Mouse (Mus musculus) forebrain, embryonic 12.5 days (tissue): ENCODE measurements around the gene Mpzl2. TPM values are rescaled to one million over a fixed set of nuclear protein-coding genes. Genes with fewer than 3 reads are reported as not detected.

Source experiments
- ATAC-seq: fragments of 200-750 bp; cut with Nextera tagmentation; 2 replicates; pipeline ENCODE4 v1.8.0; 2017; ENCODE audit warnings: moderate TSS enrichment; ENCODE audit not compliant: low FRiP score
- H3K27ac ChIP-seq: fragments of 300-500 bp; sonication (generic); 2 replicates; pipeline ENCODE4 v1.5.1; 2016; ENCODE audit warnings: mild to moderate bottlenecking
- H3K27me3 ChIP-seq: fragments of 300-500 bp; sonication (generic); 2 replicates; pipeline ENCODE4 v1.6.1; 2016; ENCODE audit warnings: mild to moderate bottlenecking
- H3K36me3 ChIP-seq: fragments of 300-500 bp; sonication (generic); replicated peaks from 2 replicates; pipeline ENCODE4 v1.6.1; 2016; ENCODE audit warnings: mild to moderate bottlenecking
- H3K4me1 ChIP-seq: fragments of 300-500 bp; sonication (generic); 2 replicates; pipeline ENCODE4 v1.6.1; 2016
- H3K4me2 ChIP-seq: fragments of 300-500 bp; sonication (generic); 2 replicates; pipeline ENCODE4 v1.6.1; 2016; ENCODE audit warnings: mild to moderate bottlenecking, moderate library complexity
- H3K4me3 ChIP-seq: fragments of 300-500 bp; sonication (generic); replicated peaks from 2 replicates; pipeline ENCODE4 v1.5.1; 2016; ENCODE audit warnings: mild to moderate bottlenecking
- H3K9ac ChIP-seq: fragments of 300-500 bp; sonication (generic); 2 replicates; pipeline ENCODE4 v1.6.1; 2016; ENCODE audit warnings: mild to moderate bottlenecking
- H3K9me3 ChIP-seq: fragments of 300-500 bp; sonication (generic); 2 replicates; pipeline ENCODE4 v1.6.1; 2016
- WGBS: fragments of 180-500 bp; shearing (Covaris S2); methylation state at CpG from one replicate; pipeline ENCODE4 v1.1.7; 2016; 5-methylcytosine and 5-hydroxymethylcytosine counted together
- polyA plus RNA-seq: library from polyadenylated mRNA; unstranded; fragments of >200 nt; fragmentation: Nextera tagmentation; extraction: Ambion mirVana; gene quantifications from 2 replicates; pipeline ENCODE4 v1.2.1, GENCODE M21; 2016

The Mpzl2 gene
- polyA plus RNA-seq: 1.2 and 1.5 TPM in 2 replicates

DNA sequence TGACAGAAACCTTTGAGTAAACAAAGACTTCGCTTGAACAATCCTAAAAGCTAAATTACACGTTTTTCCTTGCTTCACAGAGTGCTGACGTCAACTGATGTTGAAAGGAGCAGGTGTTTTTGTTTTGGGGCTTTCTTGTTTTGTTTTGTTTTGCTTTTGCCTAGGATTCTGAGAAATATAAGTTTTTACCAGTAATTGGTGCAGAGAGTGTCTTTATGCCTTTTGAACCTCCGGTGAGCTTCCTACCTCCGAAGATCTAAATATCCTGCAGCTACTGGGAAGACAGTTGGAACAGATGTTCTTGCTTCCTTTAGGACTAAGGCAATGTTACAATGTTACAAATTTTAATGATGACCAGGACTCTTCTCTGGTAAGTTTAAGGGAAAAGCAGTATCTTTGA is at the start of gene Mpzl2:
Gene Mpzl2, plus strand, starts transcription at position 301 of the 400 bp plus-strand sequence.
- Histone ChIP-seq H3K4me3 (no peak within 1 kb of the TSS), H3K36me3 (no peaks in the 10 kb centered on the region), H3K27ac (no peak within 1 kb of the TSS), H3K27me3 (peaks cover 71% of the 10 kb centered on the region), H3K4me1 (peaks cover 10% of the 10 kb centered on the region), H3K9me3 (no peaks in the 10 kb centered on the region), H3K4me2 (no peak within 1 kb of the TSS), H3K9ac (no peak within 1 kb of the TSS)
- WGBS: 69% methylated on average over 5 of the region's 5 CpGs
- no peak for ATAC-seq

DNA sequence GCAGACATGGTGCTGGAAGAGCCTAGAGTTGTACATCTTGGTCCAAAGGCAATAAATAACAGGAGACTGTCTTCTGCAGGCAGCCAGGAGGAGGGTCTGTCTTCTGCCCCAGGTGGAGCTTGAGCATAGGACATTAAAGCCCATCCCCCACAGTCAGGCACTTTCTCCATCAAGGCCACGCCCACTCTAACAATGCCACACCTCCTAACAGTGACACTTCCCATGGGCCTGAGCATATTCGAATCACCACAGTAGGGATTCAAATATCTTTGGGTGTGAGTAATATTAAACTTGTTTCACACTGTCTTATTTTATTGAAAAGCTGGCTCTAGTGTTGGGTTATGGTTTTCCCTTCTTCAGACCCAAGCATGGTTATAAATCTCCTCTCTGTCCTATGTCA is 47.8 kb upstream of the Mpzl2 start:
- 0 out of 2 replicates have a peak, but pooled peaks cover 5% of the 10 kb centered on the region for H3K27me3 ChIP-seq
- H3K27ac ChIP-seq: no peak overlapping the region
- no peak overlapping the region for H3K4me3 ChIP-seq
- no peaks in the 10 kb centered on the region for H3K9me3 ChIP-seq
- H3K36me3 ChIP-seq: no peaks in the 10 kb centered on the region
- H3K4me2 ChIP-seq: no peak overlapping the region
- H3K4me1 ChIP-seq: no peaks in the 10 kb centered on the region
- 81% methylated on average over 2 of the region's 2 CpGs for WGBS
- no peak for ATAC-seq
- no peak overlapping the region for H3K9ac ChIP-seq

DNA sequence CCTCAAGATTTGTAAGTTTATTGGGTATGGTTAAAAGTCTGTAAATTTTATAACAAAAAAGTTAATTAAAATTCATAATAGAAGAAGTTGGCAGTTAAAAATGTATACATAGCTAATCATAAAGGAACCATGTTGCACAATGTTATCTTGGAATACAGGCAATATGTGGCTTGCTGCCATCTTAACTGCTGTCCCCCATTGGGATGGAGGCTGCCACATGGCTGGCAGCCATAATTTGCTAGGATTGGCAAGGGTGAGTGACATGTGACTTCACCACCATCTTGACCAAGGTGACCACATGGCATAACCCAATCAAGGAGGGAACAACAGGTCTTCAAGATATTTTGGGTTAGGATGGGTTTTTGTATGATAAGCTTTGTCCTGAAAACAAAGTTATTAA is 47.3 kb upstream of the Mpzl2 start:
- ATAC-seq: no peak

DNA sequence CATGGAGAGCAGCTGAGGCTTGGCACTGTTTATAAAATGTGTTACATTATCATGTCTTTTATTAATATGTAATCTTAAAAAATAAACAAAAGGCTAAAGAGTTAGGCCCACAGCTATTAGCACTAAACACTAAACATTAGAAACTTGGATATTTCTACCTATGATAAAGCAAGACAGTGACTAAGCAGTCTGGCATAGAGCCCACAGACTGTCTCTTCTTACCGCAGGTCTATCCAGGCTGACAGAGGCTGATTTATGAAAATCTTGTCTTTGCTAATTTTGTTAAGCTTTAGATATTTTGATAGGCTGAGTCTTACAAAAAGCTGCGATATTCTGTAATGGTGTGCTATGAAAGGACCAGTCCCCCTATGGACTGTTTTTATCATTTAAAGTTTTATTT is 46.3 kb upstream of the Mpzl2 start:
- no peak overlapping the region for H3K27ac ChIP-seq
- 0 out of 2 replicates have a peak, but pooled peaks cover 5% of the 10 kb centered on the region for H3K27me3 ChIP-seq
- H3K4me1 ChIP-seq: no peaks in the 10 kb centered on the region
- H3K36me3 ChIP-seq: no peaks in the 10 kb centered on the region
- WGBS: 97% methylated on average over 2 of the region's 2 CpGs
- no peak overlapping the region for H3K9ac ChIP-seq
- no peak overlapping the region for H3K4me3 ChIP-seq
- H3K4me2 ChIP-seq: no peak overlapping the region
- no peaks in the 10 kb centered on the region for H3K9me3 ChIP-seq
- ATAC-seq: no peak

More for the DNA sequence above, 47.3 kb upstream of the Mpzl2 start:
- H3K9ac ChIP-seq: no peak overlapping the region
- no peaks in the 10 kb centered on the region for H3K4me1 ChIP-seq
- H3K27me3 ChIP-seq: 0 out of 2 replicates have a peak, but pooled peaks cover 5% of the 10 kb centered on the region
- no peaks in the 10 kb centered on the region for H3K36me3 ChIP-seq
- no peak overlapping the region for H3K4me3 ChIP-seq
- H3K27ac ChIP-seq: no peak overlapping the region
- no peak overlapping the region for H3K4me2 ChIP-seq
- H3K9me3 ChIP-seq: no peaks in the 10 kb centered on the region

DNA sequence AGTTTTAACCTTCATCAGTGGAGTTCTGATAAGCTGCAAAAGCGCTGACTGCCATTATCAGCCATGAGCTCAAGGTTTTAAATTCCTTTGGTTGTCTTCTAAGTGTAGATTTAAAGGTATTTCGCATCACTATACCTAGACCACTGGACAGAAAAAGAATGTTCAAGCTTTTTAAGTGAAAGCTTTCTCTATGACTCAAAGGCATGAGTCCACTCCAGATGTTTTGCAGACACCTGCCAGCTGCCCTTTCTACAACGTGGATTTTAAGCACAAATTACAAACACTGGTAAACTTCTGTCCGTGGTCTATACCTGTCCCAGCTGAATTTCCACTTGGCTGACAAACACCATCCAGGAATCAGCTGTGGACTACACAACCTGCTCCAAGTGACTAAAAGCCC is 44.6 kb upstream of the Mpzl2 start:
- no peak for ATAC-seq
- Histone ChIP-seq H3K4me2 (no peak overlapping the region), H3K9me3 (no peaks in the 10 kb centered on the region), H3K4me1 (no peaks in the 10 kb centered on the region), H3K9ac (no peak overlapping the region), H3K4me3 (no peak overlapping the region), H3K36me3 (no peaks in the 10 kb centered on the region), H3K27ac (no peak overlapping the region), H3K27me3 (peaks cover 2% of the 10 kb centered on the region; the same call in 1 of the 2 replicates)
- 76% methylated on average over 4 of the region's 4 CpGs for WGBS

DNA sequence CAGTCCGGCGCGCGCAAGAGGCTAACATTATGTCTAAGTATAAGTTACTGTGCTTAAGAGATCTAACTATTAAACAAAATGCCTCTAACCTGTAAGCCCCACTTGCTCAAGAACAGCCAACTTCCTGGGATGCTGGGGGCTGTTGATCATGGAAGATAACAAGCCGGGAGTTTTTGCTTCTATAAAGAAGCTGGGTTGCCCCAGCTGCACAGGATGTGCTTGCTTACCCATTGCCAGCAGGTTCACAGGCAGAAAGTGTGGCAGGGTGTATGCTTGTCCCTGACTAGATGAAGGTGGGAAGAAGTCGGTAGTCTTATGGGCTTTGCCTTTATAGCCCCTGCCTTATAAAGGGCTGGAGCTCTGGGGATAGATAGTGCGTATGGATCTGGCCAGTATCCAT is 43.0 kb upstream of the Mpzl2 start:
- Histone ChIP-seq H3K27ac (no peak overlapping the region), H3K36me3 (no peaks in the 10 kb centered on the region), H3K27me3 (peaks cover 7% of the 10 kb centered on the region; the same call in 1 of the 2 replicates), H3K4me2 (no peak overlapping the region), H3K4me3 (no peak overlapping the region), H3K9ac (no peak overlapping the region), H3K4me1 (no peaks in the 10 kb centered on the region), H3K9me3 (no peaks in the 10 kb centered on the region)
- ATAC-seq: no peak
- WGBS: 93% methylated on average over 7 of the region's 7 CpGs

DNA sequence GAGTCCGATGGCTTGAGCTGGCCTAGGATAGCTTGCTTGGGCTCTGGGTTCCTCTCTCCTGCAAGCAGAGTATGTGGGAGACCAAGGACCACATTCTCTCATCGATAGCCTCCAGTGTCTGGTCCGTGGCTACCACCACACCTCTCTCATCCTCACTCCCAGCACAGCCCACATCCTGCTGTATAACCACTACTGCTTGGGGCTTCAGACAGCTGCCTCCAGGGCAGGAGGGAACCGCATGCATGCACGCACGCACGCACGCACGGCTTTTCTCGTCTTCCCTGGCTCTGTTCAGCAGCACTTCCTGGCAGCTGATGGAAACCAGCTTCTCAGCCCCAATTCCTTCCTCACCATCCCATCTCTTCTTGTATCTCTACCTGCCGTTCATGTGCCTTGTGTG is 41.5 kb upstream of the Mpzl2 start:
- 85% methylated on average over 11 of the region's 11 CpGs for WGBS
- no peaks in the 10 kb centered on the region for H3K4me1 ChIP-seq
- no peak overlapping the region for H3K27ac ChIP-seq
- no peaks in the 10 kb centered on the region for H3K9me3 ChIP-seq
- no peak overlapping the region for H3K9ac ChIP-seq
- H3K4me2 ChIP-seq: no peak overlapping the region
- no peak for ATAC-seq
- no peak overlapping the region for H3K4me3 ChIP-seq
- no peaks in the 10 kb centered on the region for H3K36me3 ChIP-seq
- H3K27me3 ChIP-seq: peaks cover 7% of the 10 kb centered on the region; the same call in 1 of the 2 replicates

DNA sequence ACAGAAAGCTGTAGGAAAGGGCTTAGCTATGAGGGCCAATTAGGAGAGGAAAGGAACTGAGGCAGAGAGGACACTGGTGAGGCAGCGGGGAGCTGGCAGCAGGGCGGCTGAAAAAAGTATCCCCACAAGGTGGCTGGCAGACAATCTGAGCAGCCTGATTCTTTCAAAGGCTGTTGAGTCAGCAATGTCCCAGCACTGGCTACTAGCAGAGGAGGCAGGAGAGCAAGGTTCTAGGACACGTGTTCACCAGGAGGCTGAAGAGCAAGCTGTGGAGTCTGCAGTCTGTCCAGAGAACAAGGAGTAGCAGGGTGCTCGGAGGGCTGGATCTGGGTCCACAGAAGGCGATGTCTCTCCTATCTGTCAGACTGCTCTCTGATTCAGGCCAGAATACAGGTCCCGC is 40.4 kb upstream of the Mpzl2 start:
- H3K36me3 ChIP-seq: no peaks in the 10 kb centered on the region
- no peak overlapping the region for H3K9ac ChIP-seq
- 49% methylated on average over 6 of the region's 6 CpGs for WGBS
- ATAC-seq: no peak
- no peaks in the 10 kb centered on the region for H3K9me3 ChIP-seq
- H3K27me3 ChIP-seq: peaks cover 7% of the 10 kb centered on the region; the same call in 1 of the 2 replicates
- no peak overlapping the region for H3K4me3 ChIP-seq
- H3K27ac ChIP-seq: no peak overlapping the region
- no peak overlapping the region for H3K4me2 ChIP-seq
- H3K4me1 ChIP-seq: no peaks in the 10 kb centered on the region

DNA sequence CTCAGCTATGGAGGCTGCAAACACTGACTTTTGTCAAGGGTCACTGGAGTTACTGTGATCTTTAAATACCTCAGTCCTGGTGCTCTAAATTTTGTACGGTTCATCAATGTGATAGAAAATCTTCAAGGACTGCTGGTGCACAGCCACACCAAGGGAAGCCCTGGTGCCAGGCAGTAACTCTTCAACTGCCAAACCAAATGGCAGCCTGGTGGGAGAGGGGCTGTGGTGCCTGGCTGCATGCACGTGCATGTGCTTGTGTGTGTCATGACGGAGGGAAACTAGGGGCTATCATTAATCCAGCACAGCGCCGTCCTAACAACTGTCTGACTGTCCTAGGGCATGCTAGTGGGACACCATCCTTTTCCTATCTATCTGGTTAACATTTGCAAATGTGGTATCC is 39.8 kb upstream of the Mpzl2 start:
- Histone ChIP-seq H3K27me3 (peaks cover 7% of the 10 kb centered on the region; the same call in 1 of the 2 replicates), H3K9me3 (no peaks in the 10 kb centered on the region), H3K4me3 (no peak overlapping the region), H3K27ac (no peak overlapping the region), H3K4me1 (no peaks in the 10 kb centered on the region), H3K4me2 (no peak overlapping the region), H3K36me3 (no peaks in the 10 kb centered on the region), H3K9ac (no peak overlapping the region)
- ATAC-seq: no peak
- WGBS: 81% methylated on average over 5 of the region's 5 CpGs

DNA sequence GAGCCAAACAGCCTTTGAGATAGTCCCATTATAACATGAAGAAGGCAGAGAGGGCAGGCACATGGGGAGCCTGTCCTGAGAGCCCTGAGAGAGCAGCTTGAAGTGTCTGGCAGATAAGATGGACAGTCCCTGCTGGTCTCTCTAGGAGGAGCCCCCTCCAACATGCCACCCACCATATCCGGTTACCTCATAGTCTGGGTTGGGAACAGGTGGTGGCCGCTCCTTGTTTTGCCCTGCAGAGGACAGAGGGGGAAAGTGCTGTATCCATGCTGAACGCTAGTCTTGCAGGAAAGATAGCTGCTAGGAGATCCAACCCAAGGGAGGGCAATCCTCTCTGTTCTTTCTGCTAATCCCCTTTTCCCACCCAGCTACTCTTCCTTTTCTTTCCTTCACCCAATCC is 39.4 kb upstream of the Mpzl2 start:
- Histone ChIP-seq H3K4me2 (no peak overlapping the region), H3K27me3 (peaks cover 9% of the 10 kb centered on the region; the same call in 1 of the 2 replicates), H3K27ac (no peak overlapping the region), H3K9me3 (no peaks in the 10 kb centered on the region), H3K4me1 (no peaks in the 10 kb centered on the region), H3K36me3 (no peaks in the 10 kb centered on the region), H3K4me3 (no peak overlapping the region), H3K9ac (no peak overlapping the region)
- 68% methylated on average over 3 of the region's 3 CpGs for WGBS
- no peak for ATAC-seq

DNA sequence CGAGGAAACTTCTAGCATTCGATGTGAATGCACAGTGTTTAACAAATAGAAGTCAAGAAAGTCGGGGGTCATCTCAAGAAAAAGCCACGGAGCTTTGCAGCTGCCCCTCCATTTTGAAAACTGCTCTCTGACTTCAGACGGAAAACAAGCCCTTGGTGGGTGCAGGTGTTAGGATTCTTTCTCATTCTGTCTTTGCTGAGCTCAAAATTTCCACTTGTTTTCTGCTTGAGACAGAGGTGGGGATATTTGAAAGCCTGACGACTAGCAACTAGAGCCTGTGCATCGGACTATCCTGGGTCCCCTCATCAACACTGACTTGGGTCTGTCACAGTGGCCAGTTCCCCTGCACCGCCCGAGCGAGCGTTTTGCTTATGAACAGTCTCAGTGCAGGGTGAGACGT is 32.2 kb upstream of the Mpzl2 start:
- Histone ChIP-seq H3K27me3 (peaks cover 6% of the 10 kb centered on the region; the same call in 1 of the 2 replicates), H3K9ac (no peak overlapping the region)
- whole genome bisulfite sequencing: 81% methylated on average over 12 of the region's 12 CpGs

DNA sequence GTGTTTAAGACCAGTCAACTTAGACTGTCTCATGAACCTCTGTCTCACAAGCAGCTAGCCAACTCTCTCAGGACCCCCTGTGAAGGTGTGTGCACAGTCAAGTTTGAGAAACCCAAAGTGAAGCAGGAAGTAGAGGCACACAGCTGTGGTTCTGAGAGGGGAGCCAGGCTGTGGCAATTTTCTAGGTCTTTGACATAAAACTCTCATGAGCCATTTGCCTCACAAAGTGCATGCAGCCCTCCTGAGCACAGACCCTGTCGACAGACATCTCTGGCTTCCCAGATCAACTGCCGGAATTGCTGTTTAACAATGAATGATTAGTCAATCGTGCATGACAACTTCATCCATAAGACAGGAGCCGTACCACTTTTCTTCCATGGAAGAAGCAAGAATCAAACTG is 31.3 kb upstream of the Mpzl2 start:
- no peak for ATAC-seq
- 77% methylated on average over 4 of the region's 4 CpGs for WGBS
- Histone ChIP-seq H3K9ac (no peak overlapping the region), H3K4me2 (no peak overlapping the region), H3K4me3 (no peak overlapping the region), H3K9me3 (no peaks in the 10 kb centered on the region), H3K4me1 (no peaks in the 10 kb centered on the region), H3K27ac (no peak overlapping the region), H3K27me3 (peaks cover 6% of the 10 kb centered on the region; the same call in 1 of the 2 replicates), H3K36me3 (no peaks in the 10 kb centered on the region)

More for the DNA sequence above, 32.2 kb upstream of the Mpzl2 start:
- ATAC-seq: no peak
- Histone ChIP-seq H3K4me2 (no peak overlapping the region), H3K36me3 (no peaks in the 10 kb centered on the region), H3K4me1 (no peaks in the 10 kb centered on the region), H3K27ac (no peak overlapping the region), H3K4me3 (no peak overlapping the region), H3K9me3 (no peaks in the 10 kb centered on the region)

DNA sequence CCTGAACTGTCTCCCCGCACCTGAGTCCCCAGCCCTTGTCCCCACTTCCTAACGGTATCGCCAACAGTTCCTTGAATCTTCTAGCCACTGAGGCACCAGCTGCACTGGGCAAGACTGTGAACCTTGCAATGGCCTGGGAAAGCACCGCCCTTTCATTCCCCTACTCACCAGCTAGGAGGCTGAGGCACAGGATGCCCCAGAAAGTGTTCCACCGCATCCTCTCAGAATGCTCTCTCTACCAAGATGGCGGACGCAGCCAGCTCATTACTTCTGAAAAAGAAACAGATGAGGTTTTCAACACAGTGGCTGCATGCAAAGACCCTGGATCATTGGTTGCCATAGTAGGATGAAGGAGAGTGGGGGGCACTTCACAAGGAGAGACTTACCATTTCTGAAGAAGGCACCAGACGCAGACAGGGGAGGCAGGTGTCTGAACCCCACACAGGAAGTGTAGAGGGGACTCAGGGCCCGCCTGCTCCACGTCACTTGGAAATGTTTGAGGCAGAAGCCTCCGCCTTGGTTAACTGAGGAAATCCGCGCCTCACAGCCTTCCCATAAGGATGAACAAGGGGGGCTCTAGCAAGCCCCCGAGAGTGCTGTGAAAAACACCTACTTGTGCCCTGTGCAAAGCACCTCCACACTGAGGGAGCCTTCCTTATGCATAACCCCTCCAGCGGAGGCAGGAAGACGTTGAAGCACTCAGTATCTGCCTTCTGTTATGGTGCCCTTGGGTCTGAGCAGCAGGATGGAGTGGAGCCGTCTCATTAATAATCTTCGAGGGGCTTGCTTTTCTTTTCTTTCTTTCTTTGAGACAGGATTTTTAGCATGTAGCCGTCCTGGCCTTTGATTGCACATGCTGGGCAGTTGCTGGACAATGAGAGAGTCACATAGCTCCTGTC is 30.2 kb upstream of the Mpzl2 start, which contains the start of gene Cd3e:
Gene Cd3e, minus strand, starts transcription at position 448 of the 899 bp plus-strand sequence.
- Histone ChIP-seq H3K9me3 (no peaks in the 10 kb centered on the region), H3K4me2 (no peak within 1 kb of the TSS)

More for the DNA sequence above, 30.2 kb upstream of the Mpzl2 start, which contains the start of gene Cd3e:
- H3K9ac ChIP-seq: no peak within 1 kb of the TSS
- WGBS: 83% methylated on average over 19 of the region's 19 CpGs
- H3K27ac ChIP-seq: no peak within 1 kb of the TSS
- H3K27me3 ChIP-seq: peaks cover 6% of the 10 kb centered on the region; the same call in 1 of the 2 replicates
- H3K36me3 ChIP-seq: no peaks in the 10 kb centered on the region
- no peaks in the 10 kb centered on the region for H3K4me1 ChIP-seq
- ATAC-seq: no peak
- no peak within 1 kb of the TSS for H3K4me3 ChIP-seq
